Mouse (Mus musculus) cerebral cortex, adult 2 months (tissue): ENCODE measurements around the gene Sh3kbp1.

Experiments used
- WGBS: fragments of 180-500 bp; shearing (Covaris S2); methylation state at CpG from one replicate; pipeline ENCODE4 v1.1.7; 2018; 5-methylcytosine and 5-hydroxymethylcytosine counted together

Sh3kbp1 gene

DNA sequence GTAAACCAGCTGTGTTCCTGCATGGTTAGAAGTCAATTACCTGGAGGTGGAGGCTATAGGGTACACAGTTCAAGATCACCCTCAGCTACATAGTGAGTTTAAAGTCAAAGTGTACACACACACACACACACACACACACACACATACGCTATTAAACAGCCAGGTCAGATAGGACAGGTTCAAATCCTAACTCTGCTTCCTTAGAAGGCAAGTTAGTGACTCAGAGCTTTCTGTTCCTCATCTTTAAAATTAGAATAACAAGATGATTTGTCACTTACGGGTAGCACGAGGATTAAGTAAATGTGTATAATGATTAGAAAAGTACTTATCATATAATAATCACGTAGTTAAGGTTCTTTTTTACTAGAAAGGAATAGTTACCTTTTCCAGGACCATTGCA lies 208.2 kb downstream of the Sh3kbp1 start:
- WGBS = 82% methylated on average over 4 of the region's 4 CpGs

DNA sequence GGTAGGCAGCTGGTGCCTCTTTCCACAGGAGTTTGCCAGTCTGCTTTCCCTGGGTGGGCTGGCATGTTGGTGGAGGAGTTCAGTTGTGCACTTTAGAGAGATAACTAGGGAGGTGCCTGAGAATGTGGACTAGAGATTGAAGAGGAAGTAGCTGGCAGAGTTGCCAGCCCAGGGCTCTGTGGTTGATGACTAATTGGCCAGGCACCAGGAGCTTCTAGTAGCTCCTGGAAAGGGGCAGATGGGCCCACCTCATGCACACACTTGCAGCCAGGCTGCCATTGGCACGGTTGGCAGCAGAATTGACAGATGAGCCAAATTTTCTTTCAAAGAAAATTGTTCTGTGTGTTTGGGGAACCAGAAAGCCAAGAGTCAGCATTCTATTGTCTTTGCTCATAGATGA lies 210.3 kb downstream of the Sh3kbp1 start:
- WGBS = 5% methylated on average over 1 of the region's 1 CpGs

DNA sequence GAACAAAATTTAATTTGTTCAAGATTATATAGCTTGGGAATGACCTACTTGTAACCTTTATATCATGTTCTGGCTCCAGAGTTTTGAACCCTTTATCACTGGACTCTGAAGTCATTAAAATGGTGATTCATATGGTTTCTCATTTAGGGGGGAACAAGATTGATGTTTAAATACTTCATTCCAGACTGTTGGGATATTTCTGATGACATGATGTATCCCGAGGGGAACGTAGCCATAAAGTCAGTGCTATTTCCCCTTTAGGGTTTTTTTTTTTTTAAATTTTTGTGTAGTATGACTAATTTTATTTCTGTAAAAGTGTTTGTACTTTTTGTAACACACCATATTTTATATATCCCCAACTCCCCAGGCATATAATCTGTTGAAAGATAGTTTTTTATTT lies 212.7 kb downstream of the Sh3kbp1 start:
- WGBS = 79% methylated on average over 2 of the region's 2 CpGs

DNA sequence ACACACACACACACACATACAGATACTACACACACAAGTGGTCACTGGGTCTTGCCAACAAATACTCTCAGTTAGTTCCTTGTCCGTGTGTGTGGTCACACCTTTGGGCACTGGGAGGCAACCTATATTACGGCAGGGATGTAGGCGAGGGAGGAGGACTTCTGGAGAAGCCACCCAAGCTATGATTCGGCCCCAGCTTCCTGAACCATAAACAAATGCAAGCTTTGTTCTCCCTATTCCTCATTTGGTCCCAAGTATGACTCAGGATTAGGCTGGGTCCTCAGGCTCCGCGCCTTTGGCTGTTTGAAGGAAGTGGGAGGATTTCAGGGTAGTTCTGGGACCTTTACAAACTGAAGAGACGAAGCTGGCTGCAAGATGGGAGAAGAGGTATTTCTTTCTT lies 213.2 kb downstream of the Sh3kbp1 start:
- WGBS = 59% methylated on average over 7 of the region's 7 CpGs

DNA sequence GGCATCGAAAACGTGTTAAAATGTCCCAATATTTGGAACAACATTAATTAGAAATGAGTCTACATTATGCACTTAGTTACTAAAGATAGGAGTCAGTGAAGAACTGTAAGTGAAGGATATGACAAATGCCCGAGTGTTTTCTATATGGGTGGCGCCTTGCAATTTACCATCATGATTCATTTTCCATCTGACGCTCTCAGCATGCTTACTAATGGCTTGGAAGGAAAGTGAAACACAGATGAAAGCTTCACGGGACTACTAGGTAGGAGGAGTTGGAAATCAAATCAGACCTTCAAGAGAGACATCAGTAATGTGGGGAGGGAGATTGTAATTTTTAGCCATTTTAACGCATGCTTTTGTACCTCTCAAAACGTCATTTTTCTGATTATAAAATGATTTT lies 223.7 kb downstream of the Sh3kbp1 start:
- WGBS = 54% methylated on average over 8 of the region's 8 CpGs

DNA sequence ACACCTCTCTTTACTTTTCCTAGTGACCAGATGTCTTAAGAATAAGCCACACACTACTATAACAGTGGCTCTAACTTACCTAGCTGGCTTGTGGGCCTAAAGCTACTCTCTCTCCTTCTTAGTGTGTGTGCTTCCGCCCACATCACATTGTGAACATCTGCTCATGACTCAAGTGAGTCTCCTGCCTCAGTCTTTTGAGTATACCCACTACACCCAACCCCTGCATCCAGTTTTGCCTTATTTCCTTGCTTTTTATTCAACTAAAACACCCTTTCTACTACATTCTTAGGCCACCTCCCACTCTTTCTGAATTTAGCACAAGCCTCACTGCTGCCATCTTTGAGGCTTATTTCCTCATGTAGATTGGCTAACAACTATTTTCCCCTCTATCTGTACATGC lies 229.8 kb downstream of the Sh3kbp1 start:
- 77% methylated on average over 1 of the region's 1 CpGs for WGBS

DNA sequence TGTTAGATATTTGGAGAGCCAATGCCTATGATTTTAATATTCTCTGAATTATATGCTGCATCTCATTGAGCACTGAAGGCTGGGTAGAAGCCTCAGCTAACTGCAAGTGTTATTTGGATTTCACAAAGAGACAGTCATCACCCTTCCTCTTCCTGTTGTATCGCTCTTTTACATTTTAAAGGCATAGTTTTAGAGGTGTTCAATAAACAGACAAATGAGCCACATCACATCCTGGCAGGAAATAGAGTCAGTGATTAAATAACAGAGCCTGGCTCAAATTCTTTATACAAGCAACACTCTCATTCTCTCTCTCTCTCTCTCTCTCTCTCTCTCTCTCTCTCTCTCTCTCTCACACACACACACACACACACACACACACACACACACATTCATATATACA lies 231.1 kb downstream of the Sh3kbp1 start:
- 63% methylated on average over 1 of the region's 1 CpGs for WGBS

DNA sequence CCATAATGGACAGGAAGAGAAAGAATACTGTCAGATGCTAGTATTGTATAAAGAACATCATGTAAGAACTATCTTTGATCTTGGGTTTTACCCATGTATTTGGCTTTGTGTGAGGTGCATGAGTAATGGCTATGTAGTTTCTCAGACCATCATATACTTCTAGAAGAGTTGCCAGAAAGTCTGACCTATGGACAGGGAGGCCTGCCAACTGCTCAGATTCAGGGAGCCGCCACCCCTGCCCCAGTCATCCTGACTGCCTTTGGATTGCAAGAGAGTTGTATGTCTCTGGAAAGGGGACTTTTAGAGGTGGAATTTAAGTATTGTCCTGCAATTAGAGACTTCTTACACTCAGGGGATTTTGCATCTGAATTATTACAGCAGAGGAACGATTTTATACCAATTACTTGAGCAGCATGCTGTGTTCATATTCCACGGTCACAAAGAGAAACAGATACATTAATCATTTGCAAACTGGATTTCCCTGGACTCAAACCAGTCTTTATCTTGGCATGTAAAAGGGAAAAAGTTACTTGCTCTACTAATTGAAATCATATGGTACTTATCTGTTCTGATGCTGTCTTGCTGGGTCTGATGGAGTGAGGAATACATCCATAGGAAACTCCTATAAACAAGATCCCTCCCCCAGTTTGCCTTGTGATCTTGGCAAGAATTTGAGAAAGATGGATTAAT lies 233.9 kb downstream of the Sh3kbp1 start:
- WGBS = 75% methylated on average over 3 of the region's 3 CpGs

DNA sequence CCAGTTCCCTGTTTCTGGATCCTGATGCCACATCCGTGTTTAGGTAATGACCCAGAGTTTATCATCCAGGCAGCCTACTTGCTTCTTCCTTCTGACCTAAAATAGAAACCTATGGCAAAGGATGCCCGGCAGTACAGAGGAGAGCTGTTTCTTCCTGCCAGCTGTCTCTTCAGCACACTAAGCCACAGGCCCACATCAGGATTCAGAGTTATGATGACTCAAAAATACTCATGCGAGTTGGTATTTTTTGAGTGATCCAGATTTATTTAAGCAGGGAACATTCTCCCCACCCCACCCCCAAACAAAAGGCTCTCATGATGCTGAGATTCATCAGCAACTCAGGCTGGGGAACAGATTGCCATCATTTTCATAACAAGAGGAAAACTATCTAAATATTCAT lies 240.6 kb downstream of the Sh3kbp1 start:
- WGBS = 37% methylated on average over 3 of the region's 3 CpGs

DNA sequence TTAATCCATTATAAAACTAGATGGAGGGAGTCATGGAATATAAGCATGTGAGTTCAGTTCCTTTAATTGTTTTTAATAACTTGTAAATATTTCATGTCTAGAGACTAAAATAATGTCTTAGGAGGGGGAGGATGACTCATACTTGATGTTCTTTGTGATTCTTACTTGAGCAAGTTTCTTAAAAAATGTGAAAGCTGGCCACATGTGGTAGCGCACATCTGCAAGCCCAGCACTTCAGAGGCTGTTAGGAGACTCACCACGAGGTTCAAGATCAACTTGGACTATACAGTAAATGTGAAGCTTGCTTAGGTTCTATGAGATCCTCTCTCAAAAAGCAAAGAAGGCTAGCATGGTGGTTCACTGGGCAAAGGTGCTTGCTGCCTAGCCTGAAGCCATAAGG lies 245.4 kb downstream of the Sh3kbp1 start:
- WGBS = 79% methylated on average over 2 of the region's 2 CpGs

DNA sequence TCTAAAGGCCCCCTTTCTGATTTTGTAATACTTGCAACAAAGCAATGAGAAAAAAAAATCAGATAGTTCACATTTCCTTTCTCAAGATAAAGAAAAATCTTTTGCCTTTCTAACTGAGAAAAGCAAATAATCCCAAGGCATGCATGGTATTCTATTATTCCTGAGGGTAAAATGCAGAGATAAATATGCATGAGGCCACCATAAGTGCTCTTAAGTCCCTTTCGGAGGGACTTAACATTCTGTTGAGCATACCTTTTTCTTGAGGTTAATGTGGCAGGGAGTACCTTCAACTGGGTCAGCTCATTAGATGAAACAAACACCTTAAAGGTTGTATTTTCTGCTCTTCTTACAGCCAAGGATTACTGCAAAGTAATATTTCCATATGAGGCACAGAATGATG lies 250.7 kb downstream of the Sh3kbp1 start:
- WGBS = 97% methylated on average over 1 of the region's 1 CpGs

DNA sequence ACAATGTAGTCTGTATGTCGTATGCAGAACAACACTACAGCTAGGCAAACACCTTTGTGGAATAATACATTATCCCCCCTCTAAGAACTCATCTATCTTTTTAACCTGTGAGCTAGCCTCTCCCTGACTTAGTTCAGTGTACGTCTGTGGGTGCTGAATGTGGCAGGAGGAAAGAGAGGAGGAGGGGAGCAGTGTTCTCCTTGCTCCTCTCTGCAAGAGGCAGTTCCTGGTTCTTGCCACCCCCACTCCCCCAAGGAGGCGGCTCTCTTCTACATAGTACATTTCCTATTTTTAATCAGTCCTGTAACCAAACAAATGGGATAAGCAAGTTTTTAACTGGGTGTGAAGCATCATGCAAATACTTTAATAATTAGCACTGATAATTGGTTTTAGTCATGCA lies 252.4 kb downstream of the Sh3kbp1 start:
- WGBS = 50% methylated on average over 3 of the region's 3 CpGs

DNA sequence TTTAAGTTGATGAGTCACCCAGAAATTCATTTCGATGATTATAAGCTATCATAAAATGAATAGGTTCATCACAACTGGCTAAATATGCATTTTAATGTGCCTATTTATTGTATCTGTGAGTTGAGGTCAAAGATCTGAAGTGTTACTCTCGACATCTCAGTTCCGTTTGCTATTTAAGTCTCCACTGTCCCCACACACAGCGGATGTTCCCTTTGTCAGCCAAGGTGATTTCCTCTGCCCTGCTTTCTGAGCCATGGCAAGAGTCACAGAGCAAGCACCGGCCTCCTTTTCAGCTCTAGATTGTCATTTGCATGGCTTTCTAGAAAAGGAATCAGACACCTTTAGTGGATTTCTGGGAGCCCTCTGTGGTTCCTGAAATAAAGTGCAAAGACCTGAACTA lies 254.5 kb downstream of the Sh3kbp1 start:
- WGBS = 42% methylated on average over 5 of the region's 5 CpGs

DNA sequence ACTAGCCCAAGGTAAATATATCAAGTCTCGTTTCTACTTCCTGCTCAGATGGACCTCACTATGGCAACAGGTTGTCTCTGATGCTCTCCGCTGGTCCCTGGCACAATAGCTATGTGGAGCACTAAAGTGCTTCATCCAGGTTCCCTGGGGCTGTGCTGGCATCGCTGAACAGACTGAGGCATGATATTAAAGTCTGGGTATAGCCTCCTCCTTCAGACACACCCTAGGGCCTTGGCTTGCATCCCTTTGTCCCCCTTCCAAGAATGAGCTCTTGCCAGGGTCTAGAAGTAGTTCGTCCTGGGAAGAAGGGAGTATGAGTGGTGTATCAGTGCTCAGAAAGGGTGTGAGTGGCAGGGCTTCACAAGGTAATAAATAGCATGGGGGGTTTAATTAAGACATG lies 269.5 kb downstream of the Sh3kbp1 start:
- 55% methylated on average over 4 of the region's 4 CpGs for WGBS

DNA sequence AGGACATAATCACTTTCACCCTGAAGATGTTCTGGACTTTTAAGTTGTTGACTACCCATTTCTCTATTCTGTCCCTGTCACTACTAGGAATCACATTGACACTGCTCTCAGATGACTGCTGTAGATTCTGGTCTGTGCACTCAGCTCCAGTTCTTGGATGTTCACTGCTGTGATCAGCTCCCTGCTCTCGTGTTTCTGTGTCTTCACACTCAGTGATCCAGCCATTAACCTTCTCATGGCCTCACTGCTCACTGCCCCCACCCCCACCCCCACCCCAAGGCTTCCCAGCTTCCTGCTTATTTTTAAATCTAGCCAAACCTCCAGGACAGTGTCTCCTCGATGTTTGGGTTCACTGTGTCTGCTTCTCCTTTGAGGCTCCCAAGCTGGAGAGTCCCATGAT lies 271.0 kb downstream of the Sh3kbp1 start:
- 45% methylated on average over 2 of the region's 2 CpGs for WGBS

DNA sequence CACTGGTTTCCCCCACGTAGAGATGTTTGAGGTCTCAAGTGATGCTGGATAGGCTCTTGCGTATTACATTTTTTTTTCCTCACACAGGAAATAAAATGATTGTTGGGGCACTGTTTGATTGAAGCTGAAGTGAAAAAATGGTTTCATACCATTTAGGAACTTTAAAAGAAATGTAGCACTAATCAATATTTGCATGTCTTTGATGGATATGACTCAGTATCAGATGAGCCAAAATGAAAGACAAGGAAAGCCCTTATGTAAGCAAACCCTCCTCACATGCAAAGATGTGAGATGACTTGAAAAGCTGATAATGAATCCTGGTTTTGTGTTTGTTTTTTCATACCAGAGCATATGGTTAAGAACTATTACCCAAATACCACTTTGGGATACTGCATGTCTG lies 272.0 kb downstream of the Sh3kbp1 start:
- WGBS = 88% methylated on average over 2 of the region's 2 CpGs

DNA sequence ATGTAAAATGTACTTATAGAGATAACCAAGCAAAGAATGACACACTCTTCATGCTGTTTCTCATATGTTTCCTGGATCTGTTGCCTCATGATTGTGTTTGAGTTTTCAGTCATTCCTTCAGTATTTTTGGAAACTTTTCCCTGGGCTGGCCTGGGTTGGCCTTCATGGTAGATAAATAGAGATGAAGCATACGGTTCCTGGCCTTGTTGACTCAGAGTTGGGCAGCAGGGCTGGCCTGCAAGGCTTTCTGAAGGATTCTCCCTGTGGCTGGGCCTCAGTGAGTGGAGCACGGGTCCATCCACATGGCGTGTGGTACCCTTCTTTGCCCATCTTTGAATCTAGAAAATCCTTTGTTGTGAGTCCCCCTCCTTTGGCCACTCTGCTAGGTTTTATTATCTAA lies 276.3 kb downstream of the Sh3kbp1 start:
- WGBS = 88% methylated on average over 3 of the region's 3 CpGs

DNA sequence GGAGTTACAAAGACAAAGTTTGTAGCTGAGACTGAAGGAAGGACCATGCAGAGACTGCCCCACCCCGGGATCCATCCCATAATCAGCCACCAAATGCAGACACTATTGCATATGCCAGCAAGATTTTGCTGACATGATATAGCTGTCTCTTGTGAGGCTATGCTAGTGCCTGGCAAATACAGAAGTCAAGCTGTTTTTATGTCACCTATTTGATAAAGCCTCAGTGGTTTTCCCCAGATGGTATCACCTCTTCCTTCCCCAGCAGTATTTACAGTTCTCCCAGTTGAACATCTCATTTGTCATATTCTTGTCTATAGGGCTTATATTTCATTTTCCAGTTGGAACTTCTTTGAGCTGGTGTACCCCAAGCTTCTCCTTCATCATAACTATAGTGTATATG lies 280.6 kb downstream of the Sh3kbp1 start:
- 80% methylated on average over 1 of the region's 1 CpGs for WGBS

DNA sequence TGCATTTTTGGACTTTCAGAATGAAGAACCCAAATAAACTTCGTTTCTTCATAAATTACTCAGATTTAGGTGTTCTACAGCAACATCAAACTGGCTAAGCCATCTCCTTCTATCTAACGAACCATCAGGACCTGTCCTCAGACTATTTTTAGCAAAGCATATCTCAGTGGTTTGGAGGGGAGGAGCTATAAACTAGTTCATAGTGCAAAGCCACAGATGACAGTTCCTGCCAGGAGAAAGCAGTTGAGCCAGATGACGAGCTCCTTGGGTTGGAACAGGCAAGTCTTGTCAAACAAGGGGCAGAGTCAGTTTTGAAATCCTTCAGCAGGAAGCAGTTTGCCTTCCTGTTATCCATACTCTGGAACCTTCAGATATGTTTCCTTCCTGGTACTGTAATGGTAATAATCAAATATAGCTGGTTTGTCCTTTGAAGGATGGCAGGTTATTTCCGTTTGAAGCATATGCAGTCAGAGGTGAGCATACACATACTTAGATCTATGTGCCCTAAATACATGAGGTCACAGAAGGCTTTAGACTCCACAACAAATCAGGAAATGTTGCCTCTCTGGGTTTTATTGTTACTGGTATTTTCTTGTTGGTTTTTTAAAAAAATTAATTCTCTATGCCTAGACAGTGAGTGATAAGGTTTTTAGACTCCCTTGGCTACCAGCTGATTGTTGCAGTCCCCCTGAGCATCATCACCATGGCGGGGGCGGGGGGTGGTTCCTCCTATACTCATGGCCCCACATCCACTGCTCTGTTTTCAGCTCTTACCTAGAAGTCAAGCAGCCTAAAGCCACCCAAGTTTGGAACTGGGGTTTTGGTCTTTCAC lies 282.6 kb downstream of the Sh3kbp1 start:
- WGBS = 83% methylated on average over 6 of the region's 6 CpGs

DNA sequence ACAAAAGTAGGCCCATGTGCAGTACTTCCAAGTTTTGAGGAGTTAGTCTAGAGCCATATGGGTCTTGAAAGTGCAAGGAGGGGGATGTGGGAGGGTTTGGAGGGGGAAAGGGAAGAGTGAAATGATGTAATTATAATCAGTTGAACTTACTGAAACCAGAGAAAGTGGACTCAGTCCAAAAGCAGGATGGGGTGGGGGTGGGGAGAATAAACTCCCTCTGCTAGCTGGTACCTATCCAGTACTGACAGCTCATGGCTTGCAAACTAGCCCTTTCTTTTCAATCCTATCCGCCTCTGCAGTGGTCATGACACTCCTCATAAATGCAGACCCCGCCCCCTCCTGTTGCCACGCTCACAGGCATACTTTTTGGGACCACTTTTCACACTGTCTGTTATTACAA lies 283.5 kb downstream of the Sh3kbp1 start:
- WGBS = 54% methylated on average over 3 of the region's 3 CpGs

DNA sequence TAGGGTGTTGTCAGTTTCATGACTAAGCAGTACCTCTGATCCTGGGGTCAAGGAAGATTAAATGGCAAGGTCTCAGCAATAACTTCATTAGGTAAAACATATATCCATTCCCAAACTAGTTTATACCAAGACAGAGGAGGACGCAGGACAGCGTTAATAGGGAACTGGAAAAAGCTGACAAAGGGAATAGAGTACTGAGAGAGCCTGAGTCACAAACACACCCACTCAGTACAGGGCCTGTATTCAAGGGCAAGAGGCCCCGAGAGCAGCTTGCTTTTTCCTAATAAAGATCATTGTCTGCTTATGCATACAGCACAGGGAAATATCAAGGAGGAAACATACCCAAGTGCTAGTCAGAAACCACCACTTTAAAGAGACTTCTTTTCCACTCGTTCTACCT lies 284.5 kb downstream of the Sh3kbp1 start:
- 58% methylated on average over 4 of the region's 4 CpGs for WGBS

DNA sequence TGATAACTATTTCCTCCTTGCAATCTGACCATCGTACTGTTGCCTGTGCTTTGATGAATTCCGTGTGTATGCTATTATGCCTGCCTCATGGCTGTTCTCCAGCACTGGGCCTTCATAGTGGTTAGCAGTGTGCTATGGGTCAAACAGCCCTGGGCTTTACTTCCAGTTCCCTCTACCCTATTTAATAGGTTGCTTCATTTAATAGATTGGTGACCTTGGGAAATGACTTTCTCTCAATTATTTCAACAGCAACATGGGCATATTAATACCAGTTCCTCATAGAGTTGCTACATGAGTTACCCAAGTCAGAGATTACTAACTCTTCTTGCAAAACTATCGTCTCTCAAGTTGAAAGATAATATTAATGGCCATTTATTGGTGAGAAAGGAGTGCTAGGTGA lies 285.0 kb downstream of the Sh3kbp1 start:
- 68% methylated on average over 3 of the region's 3 CpGs for WGBS

DNA sequence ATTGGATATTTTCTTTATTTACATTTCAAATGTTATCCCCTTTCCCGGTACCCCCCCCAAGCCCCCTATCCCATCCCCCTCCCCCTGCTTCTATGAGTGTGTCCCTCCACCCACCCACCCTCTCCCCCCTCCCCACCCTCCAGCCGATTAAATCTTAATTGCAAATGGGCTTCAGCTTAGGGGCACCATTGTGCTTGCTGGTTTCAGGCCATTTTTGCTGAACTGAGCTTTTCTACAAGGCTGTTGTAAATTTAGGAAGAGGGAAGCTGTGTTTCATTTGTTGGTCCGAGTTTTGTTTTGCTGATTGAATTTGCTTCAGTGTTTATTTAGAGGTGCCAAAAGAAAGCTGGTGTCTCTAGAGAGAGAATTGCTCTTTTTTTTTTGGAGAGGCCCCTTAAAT lies 286.4 kb downstream of the Sh3kbp1 start:
- 34% methylated on average over 3 of the region's 3 CpGs for WGBS

DNA sequence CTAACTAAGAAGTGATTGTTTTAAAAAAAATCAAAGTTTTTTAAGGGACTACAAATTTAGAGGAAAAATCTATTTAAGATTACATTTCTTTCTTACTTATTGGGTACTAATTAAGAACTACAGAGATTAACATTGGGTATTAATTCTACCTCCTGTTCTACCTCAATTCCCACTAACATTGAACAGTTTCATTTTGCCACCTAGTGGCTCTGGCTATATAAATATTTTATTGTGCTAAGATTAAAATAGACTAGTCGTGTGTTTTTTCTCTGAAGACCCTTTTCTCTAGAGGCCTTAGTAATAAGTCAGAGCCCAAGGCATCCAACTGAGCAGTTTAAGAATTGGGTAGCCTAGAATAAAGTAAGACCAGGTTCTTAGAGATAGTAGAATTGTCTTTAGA lies 288.1 kb downstream of the Sh3kbp1 start:
- 38% methylated on average over 1 of the region's 1 CpGs for WGBS
